Mouse (Mus musculus) limb, embryonic 10.5 days (tissue): ENCODE results near the gene Pagr1b. TPM values are rescaled to one million over a fixed set of nuclear protein-coding genes. Genes with fewer than 3 reads are reported as not detected.

Experiments
- DNase-seq: peaks from one replicate; pipeline ENCODE4 v3.0.0-alpha.2; 2017; ENCODE audit warnings: low spot score
- H3K27ac ChIP-seq: fragments of 300-500 bp; sonication (generic); 2 replicates; pipeline ENCODE4 v1.5.1; 2016; ENCODE audit warnings: mild to moderate bottlenecking
- H3K27me3 ChIP-seq: fragments of 300-500 bp; sonication (generic); 2 replicates; pipeline ENCODE4 v1.6.1; 2016; ENCODE audit warnings: low read depth, mild to moderate bottlenecking; ENCODE audit not compliant: poor library complexity, severe bottlenecking
- H3K36me3 ChIP-seq: fragments of 300-500 bp; sonication (generic); 2 replicates; pipeline ENCODE4 v1.6.1; 2016; ENCODE audit warnings: mild to moderate bottlenecking, moderate library complexity
- H3K4me1 ChIP-seq: fragments of 300-500 bp; sonication (generic); 2 replicates; pipeline ENCODE4 v1.6.1; 2016
- H3K4me3 ChIP-seq: fragments of 300-500 bp; sonication (generic); 2 replicates; pipeline ENCODE4 v1.5.1; 2016; ENCODE audit warnings: mild to moderate bottlenecking, moderate library complexity
- H3K9me3 ChIP-seq: fragments of 300-500 bp; sonication (generic); replicated peaks from 2 replicates; pipeline ENCODE4 v1.6.1; 2016; ENCODE audit warnings: mild to moderate bottlenecking
- WGBS: fragments of 180-500 bp; shearing (Covaris S2); methylation state at CpG from one replicate; pipeline ENCODE4 v1.1.7; 2016; 5-methylcytosine and 5-hydroxymethylcytosine counted together
- polyA plus RNA-seq: library from polyadenylated mRNA; unstranded; fragments of >200 nt; fragmentation: Nextera tagmentation; extraction: Ambion mirVana; gene quantifications from 2 replicates; pipeline ENCODE4 v1.2.1, GENCODE M21; 2016

The Pagr1b gene
- polyA plus RNA-seq, 1 experiment from 2014 or later = 0.90 TPM

GRCm38 (mm10) chr7:127023896-127024690 lies 7.8 kb upstream of the Pagr1b start:
- Histone ChIP-seq H3K36me3 (peaks cover 62% of the 10 kb centered on the region), H3K4me1 (peaks cover 71% of the 10 kb centered on the region), H3K4me3 (peak overlapping the region; percentile 83), H3K27ac (peak overlapping the region; percentile 99), H3K9me3 (no peaks in the 10 kb centered on the region), H3K27me3 (no peaks in the 10 kb centered on the region)
- peak; percentile 32 for DNase-seq
- 44% methylated on average over 19 of the region's 19 CpGs for WGBS

- peaks cover 78% of the 10 kb centered on the region for H3K4me1 ChIP-seq
- 86% methylated on average over 13 of the region's 13 CpGs for WGBS
Observed at GRCm38 (mm10) chr7:127023272-127023691, 7.0 kb upstream of the Pagr1b start.

DNA sequence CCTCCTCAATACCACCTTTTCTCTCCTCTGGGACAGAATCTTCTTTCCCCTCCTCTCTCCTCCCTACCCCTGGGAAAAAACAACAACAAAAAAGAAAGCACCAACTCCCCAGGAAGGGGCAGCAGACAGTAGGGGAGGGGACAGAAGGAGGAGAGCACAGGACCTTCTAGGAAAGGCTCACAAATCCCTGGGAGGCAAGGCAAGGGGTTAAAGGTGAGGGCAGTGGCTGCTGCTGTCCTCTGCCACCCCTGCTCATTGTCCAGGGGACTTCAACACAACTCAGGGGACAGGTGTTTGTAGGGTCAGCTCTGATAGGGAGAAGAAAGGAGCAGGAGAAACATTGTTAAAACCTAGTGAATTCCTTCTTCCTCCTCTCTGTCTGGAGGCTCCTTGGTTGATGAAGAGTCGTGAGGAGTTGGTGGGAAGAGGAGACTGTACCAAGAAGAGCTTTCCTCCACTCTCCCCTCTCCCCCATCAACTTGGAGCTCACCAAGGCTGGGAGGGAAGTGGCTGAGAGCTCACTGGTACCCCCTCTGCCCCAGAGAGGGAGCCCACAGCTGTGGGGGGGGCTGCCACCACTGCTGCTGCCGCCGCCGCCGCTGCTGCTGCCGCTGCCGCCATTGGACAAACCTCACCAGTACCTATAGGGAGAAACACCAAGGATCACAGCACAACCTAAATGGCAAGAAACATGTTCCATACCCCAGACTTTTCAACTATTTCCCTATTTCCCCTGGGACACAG lies 6.4 kb upstream of the Pagr1b start:
- Histone ChIP-seq H3K9me3 (no peaks in the 10 kb centered on the region), H3K27ac (peak overlapping the region; percentile 74), H3K27me3 (no peaks in the 10 kb centered on the region), H3K36me3 (peaks cover 48% of the 10 kb centered on the region), H3K4me1 (peaks cover 78% of the 10 kb centered on the region), H3K4me3 (peak overlapping the region; percentile 83)
- WGBS = 80% methylated on average over 7 of the region's 7 CpGs
- no peak for DNase-seq

More at GRCm38 (mm10) chr7:127023272-127023691, 7.0 kb upstream of the Pagr1b start:
- no peaks in the 10 kb centered on the region for H3K27me3 ChIP-seq
- H3K9me3 ChIP-seq = no peaks in the 10 kb centered on the region
- peak overlapping the region; percentile 83 for H3K4me3 ChIP-seq
- H3K36me3 ChIP-seq = peaks cover 54% of the 10 kb centered on the region
- DNase-seq = no peak
- H3K27ac ChIP-seq = peak overlapping the region; percentile 74

- 41% methylated on average over 5 of the region's 5 CpGs for WGBS
- Histone ChIP-seq H3K27me3 (no peaks in the 10 kb centered on the region), H3K4me1 (peaks cover 77% of the 10 kb centered on the region), H3K9me3 (no peaks in the 10 kb centered on the region), H3K36me3 (peaks cover 43% of the 10 kb centered on the region), H3K27ac (peak overlapping the region; percentile 98), H3K4me3 (peak overlapping the region; percentile 83)
- no peak for DNase-seq
Observed at GRCm38 (mm10) chr7:127021563-127022527, 5.6 kb upstream of the Pagr1b start.

GRCm38 (mm10) chr7:127020901-127021562 lies 4.7 kb upstream of the Pagr1b start, which contains the start of the genes Gm42742 and Prrt2:
Gene Gm42742 (minus strand): TSS chr7:127021097.
Gene Prrt2 (minus strand): TSS chr7:127021211.
- Histone ChIP-seq H3K4me3 (peak within 1 kb of the TSS; percentile 83), H3K36me3 (peaks cover 42% of the 10 kb centered on the region), H3K27ac (peak within 1 kb of the TSS; percentile 98), H3K9me3 (no peaks in the 10 kb centered on the region), H3K27me3 (no peaks in the 10 kb centered on the region), H3K4me1 (peaks cover 79% of the 10 kb centered on the region)
- DNase-seq = peak; percentile 78
- WGBS = 2% methylated on average over 37 of the region's 37 CpGs

DNA sequence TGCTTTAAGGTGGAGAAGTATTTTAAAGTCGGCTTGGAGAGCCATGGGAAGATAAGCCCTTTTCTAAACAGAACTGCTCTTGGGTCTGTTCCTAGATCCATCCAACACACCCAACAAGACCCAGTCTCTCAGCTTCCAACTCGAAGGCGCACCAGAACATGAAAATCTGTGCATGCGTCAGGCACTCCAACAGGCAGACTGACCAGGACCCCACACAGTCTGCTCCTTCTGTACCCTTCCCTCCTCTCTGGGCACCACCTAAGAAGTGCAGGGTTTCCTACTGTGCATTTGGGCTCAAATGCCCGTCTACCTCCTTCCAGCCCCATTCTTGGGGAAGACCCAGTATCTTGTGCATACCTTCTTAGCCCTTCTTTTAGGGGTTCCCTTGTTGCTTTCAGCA lies 4.2 kb upstream of the Pagr1b start:
- Histone ChIP-seq H3K9me3 (no peaks in the 10 kb centered on the region), H3K4me3 (peak overlapping the region; percentile 83), H3K27ac (peak overlapping the region; percentile 98), H3K36me3 (peaks cover 45% of the 10 kb centered on the region), H3K4me1 (peaks cover 84% of the 10 kb centered on the region), H3K27me3 (no peaks in the 10 kb centered on the region)
- DNase-seq = no peak
- WGBS = 56% methylated on average over 5 of the region's 5 CpGs

- H3K27me3 ChIP-seq = no peaks in the 10 kb centered on the region
- peaks cover 45% of the 10 kb centered on the region for H3K36me3 ChIP-seq
- 71% methylated on average over 3 of the region's 3 CpGs for WGBS
- H3K4me3 ChIP-seq = peak overlapping the region; percentile 83
- H3K9me3 ChIP-seq = no peaks in the 10 kb centered on the region
- H3K27ac ChIP-seq = peak overlapping the region; percentile 98
- no peak for DNase-seq
- H3K4me1 ChIP-seq = peaks cover 87% of the 10 kb centered on the region
Observed at GRCm38 (mm10) chr7:127020031-127020430, 3.7 kb upstream of the Pagr1b start.

DNA sequence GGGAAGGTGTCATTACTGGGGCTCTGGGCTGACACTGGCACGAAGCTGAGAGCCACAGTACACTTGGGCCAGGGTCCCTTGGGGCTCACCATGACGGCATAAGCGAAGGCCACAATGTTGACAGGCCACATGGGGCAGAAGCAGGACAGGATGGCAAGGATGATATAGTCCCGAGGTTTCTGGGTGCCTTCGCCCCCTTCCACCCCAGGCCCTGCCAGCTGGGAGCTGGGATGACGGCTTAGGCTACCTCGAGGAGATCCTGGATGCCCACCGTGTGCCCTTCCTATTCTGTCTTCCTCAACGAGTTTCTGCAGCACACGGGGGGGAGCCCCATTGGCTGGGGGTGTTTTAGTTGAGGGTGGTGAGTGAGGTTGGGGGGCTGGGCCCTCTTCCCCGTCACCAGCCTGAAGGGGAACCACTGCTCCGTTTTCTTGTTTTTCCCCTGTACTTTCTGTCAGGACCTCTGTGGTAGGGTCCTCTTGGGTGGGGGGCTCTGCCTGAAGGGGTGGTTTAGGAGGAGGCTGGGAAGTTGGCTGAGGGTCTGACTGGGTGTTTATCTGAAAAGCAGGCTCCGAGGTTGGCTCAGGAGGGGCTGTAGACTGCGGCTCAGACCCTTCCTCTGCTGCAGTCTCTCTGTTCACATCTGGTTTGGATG lies 3.1 kb upstream of the Pagr1b start:
- H3K4me3 ChIP-seq = peak overlapping the region; percentile 83
- no peaks in the 10 kb centered on the region for H3K27me3 ChIP-seq
- H3K27ac ChIP-seq = peak overlapping the region; percentile 98
- no peaks in the 10 kb centered on the region for H3K9me3 ChIP-seq
- DNase-seq = no peak
- peaks cover 87% of the 10 kb centered on the region for H3K4me1 ChIP-seq
- WGBS = 81% methylated on average over 14 of the region's 14 CpGs
- H3K36me3 ChIP-seq = peaks cover 45% of the 10 kb centered on the region

DNA sequence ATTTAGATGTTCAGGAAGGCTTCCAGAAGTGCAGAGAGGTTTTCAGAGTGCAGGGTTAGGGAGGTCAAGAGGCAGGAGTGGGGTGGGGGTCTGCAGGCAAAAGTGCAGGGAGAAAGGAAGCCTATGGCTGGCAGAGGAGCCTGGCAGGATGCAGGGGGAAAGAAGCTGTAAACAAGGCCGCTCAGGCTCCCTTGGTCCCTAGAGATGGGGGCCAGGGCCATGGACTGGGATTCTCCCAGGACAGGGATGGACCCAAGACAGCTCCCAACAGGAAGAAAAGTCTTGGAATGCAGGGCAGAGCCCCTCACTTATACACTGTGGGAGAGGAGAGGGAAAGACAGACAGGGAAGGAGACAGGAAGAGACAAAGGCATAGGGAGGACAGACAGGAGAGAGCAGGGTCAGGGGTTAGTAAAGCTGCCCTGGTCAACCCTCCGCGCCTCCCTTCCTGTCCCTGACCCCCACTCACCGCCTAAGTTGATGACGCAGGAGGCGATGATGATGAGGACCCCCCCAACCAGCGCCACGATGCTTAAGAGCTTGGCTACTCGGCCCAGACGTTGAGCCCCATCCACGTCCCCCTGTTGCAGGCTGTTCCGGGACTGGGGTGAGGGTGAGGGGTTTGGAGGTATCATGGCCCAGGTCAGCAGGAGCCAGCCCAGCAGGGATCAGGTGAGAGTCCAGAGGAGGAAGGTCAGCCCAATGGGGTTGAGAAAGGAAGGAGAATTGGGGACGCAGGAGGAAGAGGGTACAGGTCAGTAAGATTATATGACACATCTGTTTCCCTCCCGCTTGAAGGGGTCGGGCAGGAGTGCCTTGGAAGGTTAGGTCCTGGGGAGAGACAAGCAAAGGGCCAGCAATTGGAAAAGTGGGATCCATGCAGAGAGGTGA lies 2.4 kb upstream of the Pagr1b start:
- Histone ChIP-seq H3K27me3 (no peaks in the 10 kb centered on the region), H3K27ac (peak overlapping the region; percentile 98), H3K36me3 (peaks cover 45% of the 10 kb centered on the region), H3K9me3 (no peaks in the 10 kb centered on the region), H3K4me1 (peaks cover 85% of the 10 kb centered on the region), H3K4me3 (peak overlapping the region; percentile 83)
- WGBS = 79% methylated on average over 15 of the region's 15 CpGs
- DNase-seq = no peak

DNA sequence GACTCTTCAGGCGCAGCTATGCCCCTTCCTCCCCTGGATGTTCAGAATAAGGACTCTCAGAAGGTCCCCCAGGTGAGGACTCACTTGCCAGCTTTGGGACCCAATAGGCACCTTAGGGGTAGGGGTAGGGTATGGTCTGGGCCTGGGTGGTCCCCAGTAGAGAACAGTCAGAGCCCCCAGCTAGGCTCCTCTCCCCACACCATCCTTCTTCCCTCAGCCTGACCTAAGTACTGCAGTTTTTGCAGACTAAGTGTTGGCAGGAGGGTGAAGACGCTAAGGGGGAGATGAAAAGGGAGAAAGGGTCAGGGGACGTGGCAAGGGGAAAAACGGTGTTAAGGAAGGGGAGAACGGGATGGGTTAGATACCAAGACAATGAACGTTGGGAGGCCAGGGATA lies 1.7 kb upstream of the Pagr1b start:
- Histone ChIP-seq H3K9me3 (no peaks in the 10 kb centered on the region), H3K4me1 (peaks cover 78% of the 10 kb centered on the region), H3K36me3 (peaks cover 45% of the 10 kb centered on the region), H3K27me3 (no peaks in the 10 kb centered on the region), H3K4me3 (peak overlapping the region; percentile 21; the same call in 1 of the 2 replicates), H3K27ac (peak overlapping the region; percentile 98)
- DNase-seq = no peak
- 55% methylated on average over 6 of the region's 6 CpGs for WGBS
